Mouse (Mus musculus) urinary bladder, postnatal 4 days (tissue): ENCODE data around the gene Agpat4.

Experiments
- DNase-seq, 2 experiments: peaks; one replicate each; pipeline ENCODE4 v3.0.0; 2021 to 2022; ENCODE audit warnings: low spot score in 2 of 2

Gene Agpat4

GRCm38 (mm10) chr17:12160984-12161764 is 42.7 kb downstream of the Agpat4 start:
- DNase-seq: no peak

GRCm38 (mm10) chr17:12161877-12162276 is 43.4 kb downstream of the Agpat4 start:
- DNase-seq: no peak

GRCm38 (mm10) chr17:12162824-12163223 is 44.3 kb downstream of the Agpat4 start:
- DNase-seq: no peak

- no peak for DNase-seq
Measured at GRCm38 (mm10) chr17:12163403-12163802, 44.9 kb downstream of the Agpat4 start.

GRCm38 (mm10) chr17:12163903-12164302 is 45.4 kb downstream of the Agpat4 start:
- DNase-seq: no peak

- no peak for DNase-seq
Measured at GRCm38 (mm10) chr17:12164507-12164906, 46.0 kb downstream of the Agpat4 start.

GRCm38 (mm10) chr17:12165009-12165695 is 46.6 kb downstream of the Agpat4 start:
- no peak for DNase-seq

GRCm38 (mm10) chr17:12165701-12166100 is 47.2 kb downstream of the Agpat4 start:
- no peak for DNase-seq

- peak; percentile 66 to 69 for DNase-seq
Measured at GRCm38 (mm10) chr17:12168536-12168935, 50.0 kb downstream of the Agpat4 start.

- DNase-seq: no peak
Measured at GRCm38 (mm10) chr17:12169326-12169836, 50.9 kb downstream of the Agpat4 start.

- no peak for DNase-seq
Measured at GRCm38 (mm10) chr17:12170791-12171497, 52.4 kb downstream of the Agpat4 start.

GRCm38 (mm10) chr17:12171666-12172065 is 53.2 kb downstream of the Agpat4 start:
- no peak for DNase-seq

GRCm38 (mm10) chr17:12174221-12174620 is 55.7 kb downstream of the Agpat4 start:
- DNase-seq: no peak

GRCm38 (mm10) chr17:12174896-12175295 is 56.4 kb downstream of the Agpat4 start:
- no peak for DNase-seq

- no peak for DNase-seq
Measured at GRCm38 (mm10) chr17:12175626-12176025, 57.1 kb downstream of the Agpat4 start.

- no peak for DNase-seq
Measured at GRCm38 (mm10) chr17:12179339-12179738, 60.8 kb downstream of the Agpat4 start.

- DNase-seq: no peak
Measured at GRCm38 (mm10) chr17:12179766-12180165, 61.3 kb downstream of the Agpat4 start.

GRCm38 (mm10) chr17:12182702-12183485 is 64.4 kb downstream of the Agpat4 start:
- no peak for DNase-seq

GRCm38 (mm10) chr17:12184283-12184682 is 65.8 kb downstream of the Agpat4 start:
- no peak for DNase-seq

GRCm38 (mm10) chr17:12185855-12186254 is 67.4 kb downstream of the Agpat4 start:
- no peak for DNase-seq

- DNase-seq: no peak
Measured at GRCm38 (mm10) chr17:12186341-12186740, 67.8 kb downstream of the Agpat4 start.
